Mouse (Mus musculus): ENCODE results near the gene Sf3b4.

GRCm38 (mm10) chr3:96178427-96178826, 6.3 kb downstream of the Sf3b4 start:
- no peak for TF ChIP-seq CTCF (IDR thresholded peaks at IDR 0.05)
- TF ChIP-seq EP300 (IDR thresholded peaks at IDR 0.05) = no peak
